Mouse (Mus musculus) gonadal fat pad, adult 2 months (tissue): ENCODE results near the gene Itgb4. TPM values are rescaled to one million over a fixed set of nuclear protein-coding genes. Genes with fewer than 3 reads are reported as not detected.

Experiments
- DNase-seq: peaks from one replicate; pipeline ENCODE4 v3.0.0-alpha.2; 2012; ENCODE audit warnings: low read depth
- polyA plus RNA-seq: library from polyadenylated mRNA; depleted of rRNA; stranded (reverse); fragments of >200 nt; gene quantifications from 2 replicates; pipeline ENCODE4 v1.2.3, GENCODE M21; 2012

Itgb4 gene
- polyA plus RNA-seq, 1 experiment: 9.3 TPM

DNA sequence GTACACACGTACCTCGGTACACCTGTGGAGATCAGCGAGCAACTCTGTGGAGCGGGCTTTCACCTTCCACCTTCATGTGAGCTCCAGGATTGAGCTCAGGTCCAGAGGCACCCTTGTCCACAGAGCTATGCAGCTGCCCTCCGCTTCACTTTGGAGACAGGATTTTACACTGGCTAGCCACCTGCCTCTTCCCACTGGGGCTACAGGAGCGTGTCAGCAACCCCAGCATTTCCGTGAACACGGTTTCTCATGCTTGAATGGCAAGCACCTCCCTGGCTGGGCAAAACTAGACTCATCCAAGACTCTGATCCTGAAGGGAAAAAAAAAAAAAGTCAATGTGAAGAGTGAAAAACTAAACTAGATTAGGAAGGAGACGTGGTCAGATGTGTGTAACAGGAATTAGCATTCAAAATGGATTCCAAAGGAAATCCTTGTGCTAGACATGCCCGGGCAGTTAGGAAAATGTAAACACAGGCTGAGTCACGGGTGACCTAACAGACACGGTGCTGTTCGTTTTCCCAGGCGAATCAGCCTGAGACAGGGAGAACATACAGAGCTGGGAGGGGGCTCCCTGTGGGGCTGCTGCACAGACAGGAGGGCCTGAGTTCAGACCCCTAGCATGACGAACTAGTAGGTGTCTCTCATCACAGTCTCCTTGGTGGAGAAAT lies 4.4 kb upstream of the Itgb4 start:
- DNase-seq: no peak

DNA sequence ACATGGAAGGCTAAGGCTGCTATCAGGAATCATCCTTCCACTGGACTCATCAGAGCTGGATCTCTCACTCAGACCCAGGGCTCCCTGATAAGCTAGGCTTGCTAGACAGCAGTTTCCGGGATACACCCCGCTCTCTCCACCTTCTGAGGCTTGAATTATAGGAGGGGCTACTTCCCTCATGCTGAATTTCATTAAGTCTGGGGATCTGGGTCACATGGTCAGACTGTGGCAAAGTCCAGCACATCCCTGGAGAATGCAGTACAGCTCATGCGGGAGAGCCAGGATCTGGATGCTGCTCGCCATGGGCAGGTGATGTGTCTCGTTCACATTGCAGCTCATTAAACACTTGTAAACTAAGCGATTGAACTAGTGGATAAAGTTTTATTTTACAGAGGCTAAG lies 3.5 kb upstream of the Itgb4 start:
- no peak for DNase-seq

GRCm38 (mm10) chr11:115975083-115975420 lies 543 bp downstream of the Itgb4 start:
- no peak for DNase-seq

DNA sequence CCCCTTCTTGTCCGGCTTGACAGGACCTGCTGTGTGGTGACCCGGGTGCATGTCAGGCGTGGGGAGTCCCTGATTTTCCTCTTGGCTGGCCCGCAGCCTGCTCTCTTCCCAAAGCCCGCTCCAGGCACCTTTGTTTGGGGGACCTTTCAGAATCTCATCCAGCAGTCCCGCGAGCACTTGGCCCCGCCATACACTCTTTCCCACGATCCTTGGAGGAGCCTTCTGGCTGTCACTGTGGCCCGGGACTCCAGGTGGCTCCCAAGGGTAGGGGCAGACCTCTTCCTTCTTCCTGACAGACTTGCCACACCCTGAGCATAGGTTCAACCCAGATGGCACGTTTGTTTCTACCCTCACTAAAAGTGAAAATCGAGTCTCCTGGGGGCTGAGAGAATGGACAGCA lies 1.0 kb downstream of the Itgb4 start:
- no peak for DNase-seq

GRCm38 (mm10) chr11:115982472-115982871 lies 8.0 kb downstream of the Itgb4 start:
- no peak for DNase-seq

GRCm38 (mm10) chr11:115983291-115983690 lies 8.8 kb downstream of the Itgb4 start:
- DNase-seq: no peak

DNA sequence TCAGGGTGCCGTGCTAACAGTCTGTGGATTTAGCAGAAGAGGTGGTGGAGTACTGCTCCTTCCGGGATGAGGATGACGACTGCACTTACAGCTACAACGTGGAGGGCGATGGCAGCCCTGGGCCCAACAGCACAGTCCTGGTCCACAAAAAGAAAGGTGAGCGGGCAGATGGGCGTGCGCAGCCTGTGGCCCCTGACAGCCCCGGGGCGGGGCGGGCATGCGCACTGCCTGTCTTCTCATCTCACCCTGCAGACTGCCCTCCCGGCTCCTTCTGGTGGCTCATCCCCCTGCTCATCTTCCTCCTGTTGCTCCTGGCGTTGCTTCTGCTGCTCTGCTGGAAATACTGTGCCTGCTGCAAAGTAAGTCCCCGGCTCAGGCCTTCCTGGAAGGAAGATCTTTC lies 15.2 kb downstream of the Itgb4 start:
- DNase-seq: no peak

DNA sequence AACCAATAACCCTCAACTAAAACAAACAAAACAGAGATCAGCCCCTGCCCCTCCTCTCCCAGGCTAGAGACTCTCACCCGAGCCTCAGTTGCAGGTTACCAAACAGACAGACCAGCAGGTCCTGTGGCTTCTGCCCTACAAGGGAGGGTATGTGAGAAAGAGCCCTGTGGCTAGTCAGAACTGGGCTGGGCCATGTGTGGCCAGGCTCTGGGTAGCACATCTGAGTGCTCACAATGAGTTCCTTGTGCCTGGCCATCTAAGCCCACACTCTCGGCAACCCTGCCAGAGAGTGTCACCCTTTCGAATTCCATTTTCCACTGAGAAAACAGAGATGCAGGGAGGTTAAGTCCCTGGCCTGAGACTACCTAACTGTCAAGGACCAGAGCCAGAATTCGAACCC lies 17.6 kb downstream of the Itgb4 start:
- DNase-seq: no peak

- DNase-seq: no peak
Measured at GRCm38 (mm10) chr11:115995256-115995655, 20.7 kb downstream of the Itgb4 start.

DNA sequence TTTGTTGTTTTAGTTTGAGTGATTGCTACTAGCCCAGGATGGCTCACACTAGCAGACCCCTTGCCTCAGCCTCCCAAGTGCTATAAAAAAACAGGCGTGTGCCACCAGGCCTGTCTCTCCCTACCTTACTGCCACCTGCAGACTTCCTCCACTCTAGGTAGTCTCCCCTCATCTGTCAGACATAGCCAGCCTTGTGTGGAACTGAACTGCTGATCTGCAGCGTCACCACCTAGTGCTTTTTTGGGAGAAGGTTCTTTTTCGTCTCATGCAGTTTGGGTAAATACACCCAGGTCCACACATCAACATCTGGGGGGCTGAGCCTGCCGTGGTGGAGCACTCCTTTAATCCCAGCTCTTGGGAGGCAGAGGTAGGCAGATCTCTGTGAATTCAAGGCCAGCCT lies 22.5 kb downstream of the Itgb4 start:
- no peak for DNase-seq

DNA sequence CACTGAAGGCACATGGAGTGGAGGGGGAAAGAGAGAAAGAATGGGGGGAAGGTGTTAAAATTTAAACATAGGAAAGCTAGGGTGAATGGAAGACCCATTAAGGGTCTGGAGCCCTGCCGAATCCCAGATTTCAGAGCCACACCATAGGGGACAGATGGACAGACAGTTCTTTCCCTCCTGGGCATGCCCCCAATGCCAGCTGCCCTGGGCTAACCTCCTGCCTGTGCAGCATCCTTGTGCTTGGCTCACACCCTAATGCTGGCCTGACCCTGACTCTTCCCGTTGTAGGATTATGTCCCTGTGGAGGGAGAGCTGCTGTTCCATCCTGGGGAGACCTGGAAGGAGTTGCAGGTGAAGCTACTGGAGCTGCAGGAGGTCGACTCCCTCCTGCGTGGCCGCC lies 23.2 kb downstream of the Itgb4 start:
- DNase-seq: no peak

DNA sequence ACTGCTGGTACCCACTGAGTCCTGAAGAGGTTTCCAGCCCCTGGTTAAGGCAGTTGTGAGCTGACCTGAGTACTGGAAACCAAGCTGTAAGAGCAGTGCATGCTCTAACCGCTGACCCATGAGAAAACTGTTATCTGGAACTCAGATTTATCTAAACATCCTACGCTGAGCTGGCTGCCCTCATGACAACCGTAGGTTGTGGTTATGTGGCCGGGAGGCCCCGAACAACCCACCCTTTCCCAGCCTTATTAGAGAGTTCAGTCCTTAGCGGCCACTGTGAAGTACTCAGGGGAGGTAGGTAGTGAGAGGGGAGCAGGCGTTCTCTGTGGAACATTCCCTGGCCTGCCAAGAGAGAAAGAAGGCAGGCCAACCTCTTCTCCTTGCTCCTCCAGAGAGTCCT lies 24.5 kb downstream of the Itgb4 start:
- DNase-seq: no peak

DNA sequence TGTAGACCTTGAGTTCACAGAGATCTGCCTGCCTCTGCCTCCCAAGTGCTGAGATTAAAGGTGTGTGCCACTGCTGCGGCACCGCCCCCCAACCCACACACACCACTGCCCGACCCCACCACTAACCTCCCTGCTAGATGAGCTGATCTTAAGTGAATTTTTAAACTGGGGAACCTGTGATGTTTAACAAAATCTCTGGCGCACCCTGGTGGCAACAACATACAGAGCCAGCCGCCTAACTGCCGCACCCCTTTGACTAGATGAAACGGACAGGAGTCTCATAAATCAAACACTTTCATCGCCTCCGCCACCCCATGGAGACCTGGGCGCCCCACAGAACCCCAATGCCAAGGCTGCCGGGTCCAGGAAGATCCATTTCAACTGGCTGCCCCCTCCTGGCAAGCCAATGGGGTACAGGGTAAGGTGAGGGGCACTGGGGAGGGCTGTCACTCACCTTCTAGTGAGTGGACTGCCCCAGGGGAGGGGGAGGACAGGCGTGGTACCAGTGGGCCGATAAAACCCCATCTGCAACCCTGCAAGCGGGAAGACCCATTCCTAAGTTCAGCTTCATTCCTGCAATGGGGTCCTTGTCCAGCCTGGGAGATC lies 25.1 kb downstream of the Itgb4 start:
- no peak for DNase-seq

GRCm38 (mm10) chr11:116000607-116001006 lies 26.1 kb downstream of the Itgb4 start:
- no peak for DNase-seq

- DNase-seq: no peak
Measured at GRCm38 (mm10) chr11:116001725-116002124, 27.2 kb downstream of the Itgb4 start.

DNA sequence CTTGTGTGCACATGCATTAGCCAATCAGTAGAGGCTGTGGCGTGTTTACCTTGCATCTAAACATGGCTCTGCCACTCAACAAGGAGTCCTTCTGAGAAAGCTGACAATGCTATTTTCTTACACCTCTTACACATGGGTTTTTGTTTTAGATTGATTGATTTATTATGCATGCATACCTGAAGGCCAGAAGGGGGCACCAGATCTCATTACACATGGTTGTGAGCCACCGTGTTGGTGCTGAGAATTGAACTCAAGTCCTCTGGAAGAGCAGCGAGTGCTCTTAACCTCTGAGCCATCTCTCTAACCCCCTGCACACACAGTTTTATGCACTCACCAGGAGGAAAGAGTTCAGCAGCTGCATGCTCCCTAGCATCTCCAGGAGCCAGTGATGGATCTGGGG lies 28.4 kb downstream of the Itgb4 start:
- DNase-seq: no peak

DNA sequence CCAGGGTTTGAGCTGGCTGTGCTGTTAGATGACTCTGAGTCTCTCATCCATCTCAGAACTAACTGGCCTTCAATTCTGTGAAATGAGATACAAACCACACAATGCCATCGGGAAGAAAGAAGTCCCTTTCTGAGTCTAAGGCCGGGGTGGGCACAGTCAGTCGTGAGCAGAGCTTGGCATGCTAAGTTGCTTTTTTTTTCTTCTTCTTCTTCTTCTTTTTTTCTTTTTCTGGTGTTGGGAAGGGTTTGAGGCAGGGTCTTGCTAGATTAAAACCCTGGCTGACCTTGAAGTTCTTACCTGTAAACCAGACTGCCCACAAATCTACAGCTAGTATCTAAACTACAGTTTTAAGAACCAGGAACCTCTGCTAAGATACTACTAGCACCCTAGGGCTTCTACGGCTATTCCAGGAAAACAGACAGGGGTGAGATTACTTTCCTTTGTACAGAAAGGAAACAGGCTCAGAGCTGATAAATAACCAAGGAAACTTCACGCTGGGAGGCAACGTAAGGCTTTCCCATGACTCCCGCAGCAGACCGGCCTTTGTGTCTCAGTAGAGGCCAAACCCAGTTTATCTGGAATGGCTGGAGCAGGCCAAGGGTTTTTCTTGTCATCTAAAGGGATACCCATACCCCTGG lies 29.8 kb downstream of the Itgb4 start:
- DNase-seq: no peak

DNA sequence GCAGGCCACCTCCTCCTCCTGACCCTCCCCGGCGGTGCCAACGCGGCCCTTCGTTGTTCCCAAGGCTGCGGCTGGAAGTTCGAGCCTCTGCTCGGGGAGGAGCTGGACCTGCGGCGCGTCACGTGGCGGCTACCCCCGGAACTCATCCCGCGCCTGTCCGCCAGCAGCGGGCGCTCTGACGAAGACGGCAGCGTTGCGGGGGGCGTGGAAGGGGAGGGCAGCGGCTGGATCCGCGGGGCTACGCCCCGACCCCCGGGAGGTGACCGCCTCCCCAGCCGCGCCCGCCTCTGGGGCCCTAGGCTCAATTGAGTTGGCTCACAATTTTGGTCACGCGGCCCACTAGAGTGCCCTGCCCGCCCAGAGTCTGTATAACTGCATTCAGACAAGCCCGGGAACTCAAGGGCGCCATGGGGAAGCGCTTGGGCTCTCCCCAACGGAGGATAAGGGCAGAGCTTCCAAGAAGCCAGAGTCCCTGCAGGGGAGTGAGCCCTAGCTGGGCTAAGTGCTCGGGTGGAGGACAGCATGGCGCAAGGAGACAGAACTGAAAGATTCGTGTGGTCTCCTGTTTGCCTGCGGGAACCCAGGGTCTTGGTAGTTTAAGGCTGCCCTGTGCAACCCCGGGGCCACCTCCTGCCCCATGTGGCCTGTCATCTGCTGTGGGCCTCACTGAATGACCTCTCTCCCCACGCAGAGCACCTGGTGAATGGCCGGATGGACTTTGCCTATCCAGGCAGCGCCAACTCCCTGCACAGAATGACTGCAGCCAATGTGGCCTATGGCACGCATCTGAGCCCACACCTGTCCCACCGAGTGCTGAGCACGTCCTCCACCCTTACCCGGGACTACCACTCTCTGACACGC lies 30.6 kb downstream of the Itgb4 start:
- DNase-seq: no peak

GRCm38 (mm10) chr11:116005701-116006419 lies 31.4 kb downstream of the Itgb4 start:
- no peak for DNase-seq

DNA sequence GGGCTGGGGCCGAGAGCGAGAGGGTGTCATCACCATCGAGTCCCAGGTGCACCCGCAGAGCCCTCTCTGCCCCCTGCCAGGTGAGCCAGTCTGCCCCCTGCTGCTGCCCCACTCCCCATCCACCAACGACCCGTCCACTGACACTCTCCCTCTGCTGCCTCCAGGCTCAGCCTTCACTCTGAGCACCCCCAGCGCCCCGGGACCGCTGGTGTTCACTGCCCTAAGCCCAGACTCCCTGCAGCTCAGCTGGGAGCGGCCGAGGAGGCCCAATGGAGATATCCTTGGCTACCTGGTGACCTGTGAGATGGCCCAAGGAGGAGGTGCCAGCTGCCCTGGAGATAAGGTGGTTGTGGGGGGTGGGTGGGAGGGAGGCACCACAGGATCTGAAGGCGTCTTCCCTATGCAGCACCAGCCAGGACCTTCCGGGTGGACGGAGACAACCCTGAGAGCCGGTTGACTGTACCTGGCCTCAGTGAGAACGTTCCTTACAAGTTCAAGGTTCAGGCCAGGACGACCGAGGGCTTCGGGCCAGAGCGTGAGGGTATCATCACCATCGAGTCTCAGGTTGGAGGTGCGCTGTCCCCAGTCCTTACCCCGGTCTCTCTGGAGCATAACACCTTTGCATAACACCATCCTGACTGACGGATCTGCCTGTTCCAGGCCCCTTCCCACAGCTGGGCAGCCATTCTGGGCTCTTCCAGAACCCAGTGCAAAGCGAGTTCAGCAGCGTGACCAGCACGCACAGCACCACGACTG lies 32.8 kb downstream of the Itgb4 start:
- DNase-seq: no peak

- no peak for DNase-seq
Measured at GRCm38 (mm10) chr11:116008411-116008810, 33.9 kb downstream of the Itgb4 start.
